Mouse (Mus musculus) limb, embryonic 12.5 days (tissue): ENCODE data around the gene Stmn1. TPM values are rescaled to one million over a fixed set of nuclear protein-coding genes. Genes with fewer than 3 reads are reported as not detected.

Experiments
- ATAC-seq: fragments of 200-750 bp; cut with Nextera tagmentation; 2 replicates; pipeline ENCODE4 v1.8.0; 2017; ENCODE audit warnings: low read depth, moderate TSS enrichment; ENCODE audit not compliant: insufficient number of reproducible peaks, insufficient read depth, low FRiP score, low TSS enrichment
- H3K27ac ChIP-seq: fragments of 300-500 bp; sonication (generic); 2 replicates; pipeline ENCODE4 v1.5.1; 2016; ENCODE audit warnings: mild to moderate bottlenecking, moderate library complexity
- H3K27me3 ChIP-seq: fragments of 300-500 bp; sonication (generic); 2 replicates; pipeline ENCODE4 v1.6.1; 2016; ENCODE audit warnings: mild to moderate bottlenecking, moderate library complexity
- H3K36me3 ChIP-seq: fragments of 300-500 bp; sonication (generic); 2 replicates; pipeline ENCODE4 v1.6.1; 2016; ENCODE audit warnings: mild to moderate bottlenecking, moderate library complexity
- H3K4me1 ChIP-seq: fragments of 300-500 bp; sonication (generic); replicated peaks from 2 replicates; pipeline ENCODE4 v1.6.1; 2016
- H3K4me2 ChIP-seq: fragments of 300-500 bp; sonication (generic); 2 replicates; pipeline ENCODE4 v1.6.1; 2016; ENCODE audit warnings: mild to moderate bottlenecking, moderate library complexity
- H3K4me3 ChIP-seq: fragments of 300-500 bp; sonication (generic); replicated peaks from 2 replicates; pipeline ENCODE4 v1.5.1; 2016; ENCODE audit warnings: mild to moderate bottlenecking
- H3K9ac ChIP-seq: fragments of 300-500 bp; sonication (generic); replicated peaks from 2 replicates; pipeline ENCODE4 v1.6.1; 2016; ENCODE audit warnings: mild to moderate bottlenecking, moderate library complexity
- H3K9me3 ChIP-seq: fragments of 300-500 bp; sonication (generic); 2 replicates; pipeline ENCODE4 v1.6.1; 2016; ENCODE audit warnings: mild to moderate bottlenecking, moderate library complexity
- WGBS: fragments of 180-500 bp; shearing (Covaris S2); methylation state at CpG from one replicate; pipeline ENCODE4 v1.1.7; 2016; 5-methylcytosine and 5-hydroxymethylcytosine counted together
- polyA plus RNA-seq: library from polyadenylated mRNA; unstranded; fragments of >200 nt; fragmentation: Nextera tagmentation; extraction: Ambion mirVana; gene quantifications from 2 replicates; pipeline ENCODE4 v1.2.1, GENCODE M21; 2016

Gene Stmn1
- 2,166 and 2,360 TPM in 2 replicates for polyA plus RNA-seq

GRCm38 (mm10) chr4:134468215-134468575, at the start of gene Stmn1:
Gene Stmn1 (plus strand): TSS chr4:134468320.
- Histone ChIP-seq H3K36me3 (peaks cover 25% of the 10 kb centered on the region), H3K4me3 (peak within 1 kb of the TSS; percentile 98), H3K9ac (peak within 1 kb of the TSS; percentile 91), H3K4me1 (peaks cover 20% of the 10 kb centered on the region), H3K9me3 (no peaks in the 10 kb centered on the region), H3K27me3 (no peaks in the 10 kb centered on the region; the same call in 1 of the 2 replicates), H3K27ac (peak within 1 kb of the TSS; percentile 92), H3K4me2 (peak within 1 kb of the TSS; percentile 88)
- under 1% methylated on average over 31 of the region's 31 CpGs for WGBS
- ATAC-seq = peak; percentile 95

- H3K36me3 ChIP-seq = peaks cover 50% of the 10 kb centered on the region
- H3K4me3 ChIP-seq = no peak overlapping the region
- H3K4me2 ChIP-seq = no peak overlapping the region
- no peak overlapping the region for H3K9ac ChIP-seq
- no peak for ATAC-seq
- H3K27me3 ChIP-seq = no peaks in the 10 kb centered on the region
- 72% methylated on average over 11 of the region's 11 CpGs for WGBS
- H3K27ac ChIP-seq = no peak overlapping the region
- H3K4me1 ChIP-seq = no peaks in the 10 kb centered on the region
- 0 out of 2 replicates have a peak, but pooled peaks cover 4% of the 10 kb centered on the region for H3K9me3 ChIP-seq
These were observed 46.1 kb upstream of the Stmn1 start for GRCm38 (mm10) chr4:134421971-134422370.

- H3K9me3 ChIP-seq = no peaks in the 10 kb centered on the region
- no peak overlapping the region for H3K4me2 ChIP-seq
- no peak overlapping the region for H3K4me3 ChIP-seq
- no peaks in the 10 kb centered on the region for H3K27me3 ChIP-seq
- H3K9ac ChIP-seq = no peak overlapping the region
- peaks cover 40% of the 10 kb centered on the region for H3K36me3 ChIP-seq
- WGBS = 87% methylated on average over 7 of the region's 7 CpGs
- no peak for ATAC-seq
- H3K27ac ChIP-seq = no peak overlapping the region
- H3K4me1 ChIP-seq = no peaks in the 10 kb centered on the region
These were observed 44.2 kb upstream of the Stmn1 start for GRCm38 (mm10) chr4:134423949-134424348.

- H3K9me3 ChIP-seq = no peaks in the 10 kb centered on the region
- peaks cover 40% of the 10 kb centered on the region for H3K36me3 ChIP-seq
- 73% methylated on average over 7 of the region's 7 CpGs for WGBS
- no peak overlapping the region for H3K27ac ChIP-seq
- ATAC-seq = no peak
- no peak overlapping the region for H3K4me3 ChIP-seq
- H3K4me1 ChIP-seq = peaks cover 2% of the 10 kb centered on the region
- no peaks in the 10 kb centered on the region for H3K27me3 ChIP-seq
- no peak overlapping the region for H3K4me2 ChIP-seq
- no peak overlapping the region for H3K9ac ChIP-seq
These were observed 43.0 kb upstream of the Stmn1 start for GRCm38 (mm10) chr4:134425088-134425487.

GRCm38 (mm10) chr4:134430381-134431004, 37.6 kb upstream of the Stmn1 start:
- Histone ChIP-seq H3K4me3 (no peak overlapping the region), H3K4me2 (peak overlapping the region; percentile 36), H3K4me1 (peaks cover 9% of the 10 kb centered on the region), H3K27me3 (no peaks in the 10 kb centered on the region), H3K36me3 (peaks cover 11% of the 10 kb centered on the region; the same call in 1 of the 2 replicates), H3K9ac (0 out of 2 replicates have a peak overlapping the region, but pooled peaks have one; percentile 19), H3K27ac (peak overlapping the region; percentile 69), H3K9me3 (no peaks in the 10 kb centered on the region)
- 25% methylated on average over 23 of the region's 23 CpGs for WGBS
- ATAC-seq = no peak; the same call in 1 of the 2 replicates

GRCm38 (mm10) chr4:134432686-134433360, 35.3 kb upstream of the Stmn1 start:
- WGBS = 89% methylated on average over 15 of the region's 15 CpGs
- no peaks in the 10 kb centered on the region for H3K36me3 ChIP-seq
- no peaks in the 10 kb centered on the region for H3K27me3 ChIP-seq
- no peak overlapping the region for H3K9ac ChIP-seq
- no peak overlapping the region for H3K4me2 ChIP-seq
- ATAC-seq = no peak
- H3K9me3 ChIP-seq = no peaks in the 10 kb centered on the region
- H3K4me1 ChIP-seq = peaks cover 9% of the 10 kb centered on the region
- H3K27ac ChIP-seq = no peak overlapping the region
- H3K4me3 ChIP-seq = no peak overlapping the region

GRCm38 (mm10) chr4:134436185-134436584, 31.9 kb upstream of the Stmn1 start:
- no peak for ATAC-seq
- Histone ChIP-seq H3K4me3 (no peak overlapping the region), H3K27ac (no peak overlapping the region), H3K4me1 (no peaks in the 10 kb centered on the region), H3K27me3 (no peaks in the 10 kb centered on the region), H3K9ac (no peak overlapping the region), H3K36me3 (no peaks in the 10 kb centered on the region), H3K4me2 (no peak overlapping the region), H3K9me3 (no peaks in the 10 kb centered on the region)
- 25% methylated on average over 7 of the region's 7 CpGs for WGBS

- H3K27me3 ChIP-seq = no peaks in the 10 kb centered on the region
- H3K4me3 ChIP-seq = no peak overlapping the region
- H3K9me3 ChIP-seq = no peaks in the 10 kb centered on the region
- no peak overlapping the region for H3K4me2 ChIP-seq
- H3K9ac ChIP-seq = no peak overlapping the region
- no peaks in the 10 kb centered on the region for H3K36me3 ChIP-seq
- WGBS = 44% methylated on average over 10 of the region's 10 CpGs
- ATAC-seq = no peak
- H3K4me1 ChIP-seq = no peaks in the 10 kb centered on the region
- H3K27ac ChIP-seq = no peak overlapping the region
These were observed 31.5 kb upstream of the Stmn1 start for GRCm38 (mm10) chr4:134436659-134437058.

GRCm38 (mm10) chr4:134439119-134439518, 29.0 kb upstream of the Stmn1 start:
- Histone ChIP-seq H3K4me1 (no peaks in the 10 kb centered on the region), H3K4me2 (no peak overlapping the region), H3K27ac (no peak overlapping the region), H3K36me3 (no peaks in the 10 kb centered on the region), H3K4me3 (no peak overlapping the region), H3K9ac (no peak overlapping the region), H3K27me3 (no peaks in the 10 kb centered on the region), H3K9me3 (no peaks in the 10 kb centered on the region)
- 62% methylated on average over 3 of the region's 3 CpGs for WGBS
- ATAC-seq = no peak

- no peak for ATAC-seq
- Histone ChIP-seq H3K27me3 (no peaks in the 10 kb centered on the region), H3K36me3 (no peaks in the 10 kb centered on the region), H3K4me2 (no peak overlapping the region), H3K9ac (no peak overlapping the region), H3K9me3 (no peaks in the 10 kb centered on the region), H3K4me1 (no peaks in the 10 kb centered on the region), H3K27ac (no peak overlapping the region), H3K4me3 (no peak overlapping the region)
- WGBS = 86% methylated on average over 4 of the region's 4 CpGs
These were observed 28.2 kb upstream of the Stmn1 start for GRCm38 (mm10) chr4:134439919-134440318.

GRCm38 (mm10) chr4:134442216-134442615, 25.9 kb upstream of the Stmn1 start:
- Histone ChIP-seq H3K9ac (no peak overlapping the region), H3K4me3 (no peak overlapping the region), H3K27ac (no peak overlapping the region), H3K4me2 (no peak overlapping the region), H3K9me3 (no peaks in the 10 kb centered on the region), H3K4me1 (no peaks in the 10 kb centered on the region), H3K27me3 (0 out of 2 replicates have a peak, but pooled peaks cover 13% of the 10 kb centered on the region), H3K36me3 (no peaks in the 10 kb centered on the region)
- 86% methylated on average over 4 of the region's 4 CpGs for WGBS
- ATAC-seq = no peak
